Mouse (Mus musculus) liver, embryonic 14.5 days (tissue): ENCODE measurements around the gene Ceacam9. TPM values are rescaled to one million over a fixed set of nuclear protein-coding genes. Genes with fewer than 3 reads are reported as not detected.

Source experiments
- ATAC-seq: fragments of 200-750 bp; cut with Nextera tagmentation; 2 replicates; pipeline ENCODE4 v1.8.0; 2017; ENCODE audit warnings: moderate number of reproducible peaks, mild to moderate bottlenecking, moderate library complexity; ENCODE audit not compliant: insufficient read depth
- DNase-seq, 3 experiments: peaks; one replicate each; pipeline ENCODE4 v3.0.0-alpha.2; 2012 to 2013; ENCODE audit warnings: low read depth in 3 of 3, low spot score in 3 of 3
- H3K27ac ChIP-seq: fragments of 300-500 bp; sonication (generic); 2 replicates; pipeline ENCODE4 v1.5.1; 2014; ENCODE audit warnings: moderate library complexity, mild to moderate bottlenecking, control low read depth, inconsistent platforms
- H3K27me3 ChIP-seq: fragments of 300-500 bp; sonication (generic); 2 replicates; pipeline ENCODE4 v1.6.1; 2014; ENCODE audit warnings: mild to moderate bottlenecking, low read length, moderate library complexity; ENCODE audit not compliant: control insufficient read depth, insufficient read depth
- H3K36me3 ChIP-seq: fragments of 300-500 bp; sonication (generic); replicated peaks from 2 replicates; pipeline ENCODE4 v1.6.1; 2014; ENCODE audit warnings: low read depth; ENCODE audit not compliant: control insufficient read depth, insufficient read depth
- H3K4me1 ChIP-seq, 2 experiments: fragments of 200-500 bp in 1 of 2; fragments of 300-500 bp in 1 of 2; sonication (generic) in 1 of 2; replicated peaks; 2 replicates each; pipeline ENCODE4 v1.6.1; 2012 to 2014; ENCODE audit warnings: antibody characterized with exemption in 1 of 2, inconsistent platforms in 1 of 2, low read length in 1 of 2; ENCODE audit not compliant: control insufficient read depth in 2 of 2, insufficient read depth in 2 of 2
- H3K4me2 ChIP-seq: fragments of 300-500 bp; sonication (generic); 2 replicates; pipeline ENCODE4 v1.6.1; 2014; ENCODE audit warnings: low read depth, mild to moderate bottlenecking, control low read depth, moderate library complexity
- H3K4me3 ChIP-seq, 2 experiments: fragments of 200-500 bp in 1 of 2; fragments of 300-500 bp in 1 of 2; sonication (generic) in 1 of 2; 2 replicates each; pipeline ENCODE4 v1.5.1; 2012 to 2014; ENCODE audit warnings: low read depth in 2 of 2, low read length in 2 of 2, mild to moderate bottlenecking in 2 of 2, control low read depth in 1 of 2, inconsistent platforms in 1 of 2, moderate library complexity in 1 of 2; ENCODE audit not compliant: insufficient read depth in 1 of 2
- H3K9ac ChIP-seq: fragments of 300-500 bp; sonication (generic); replicated peaks from 2 replicates; pipeline ENCODE4 v1.6.1; 2014; ENCODE audit warnings: mild to moderate bottlenecking, control low read depth, moderate library complexity
- H3K9me3 ChIP-seq: fragments of 300-500 bp; sonication (generic); 2 replicates; pipeline ENCODE4 v1.6.1; 2016; ENCODE audit warnings: low read length, mixed read lengths; ENCODE audit not compliant: control insufficient read depth
- CTCF ChIP-seq: IDR thresholded peaks from 2 replicates; pipeline ENCODE4 v1.5.1; 2016; ENCODE audit warnings: antibody characterized with exemption, low read depth, control low read depth
- EP300 ChIP-seq: IDR thresholded peaks from 2 replicates; pipeline ENCODE4 v1.6.1; 2016; ENCODE audit warnings: antibody characterized with exemption, low read depth
- WGBS: fragments of 180-500 bp; shearing (Covaris S2); extraction: QIAGEN DNeasy Blood & Tissue Kit; methylation state at CpG from one replicate; pipeline ENCODE4 v1.1.7; 2014; ENCODE audit not compliant: insufficient replicate concordance; 5-methylcytosine and 5-hydroxymethylcytosine counted together
- polyA plus RNA-seq, 2 experiments: library from polyadenylated mRNA; depleted of rRNA in 1 of 2; stranded (reverse) in 1 of 2; unstranded in 1 of 2; fragments of >200 nt; fragmentation: Nextera tagmentation in 1 of 2; extraction: Ambion mirVana in 1 of 2; gene quantifications; 2 replicates each; pipeline versions ENCODE4 v1.2.1 to v1.2.3; 2012 to 2014

Ceacam9 gene
- polyA plus RNA-seq, 2 experiments: not detected

DNA sequence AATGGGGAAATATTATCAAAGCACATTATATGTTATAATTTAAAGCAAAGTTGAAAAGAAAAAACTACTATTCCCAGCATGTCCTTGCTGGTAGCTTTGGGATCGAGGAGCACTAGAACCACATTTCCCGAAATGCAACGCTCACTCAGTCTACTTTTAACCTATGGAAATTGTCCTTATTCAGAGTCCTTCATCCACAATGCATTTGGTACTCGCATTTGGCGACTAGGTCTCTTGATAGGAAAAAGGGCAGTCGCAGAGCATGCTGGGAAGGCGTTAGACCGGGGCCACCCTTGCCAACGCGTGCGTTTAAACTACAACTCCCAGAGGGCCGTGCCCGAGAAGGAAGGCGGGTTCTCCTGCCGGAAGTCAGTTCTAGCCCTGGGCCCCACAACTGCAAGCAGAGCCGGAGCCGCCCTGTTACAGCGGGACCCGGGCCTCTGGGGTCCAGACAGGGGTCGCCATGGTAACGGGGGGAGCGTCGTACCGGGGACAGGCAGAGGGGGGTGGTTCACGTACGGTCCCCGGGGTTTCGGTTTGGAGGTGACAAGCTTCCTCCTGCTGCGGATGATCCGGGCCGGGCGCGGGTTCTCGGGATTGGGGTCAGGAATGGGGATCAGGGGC, 16.5 kb downstream of the Ceacam9 start, which contains the start of gene Ap2s1:
Ap2s1 (plus strand) TSS at position 338 of the 624 bp plus-strand sequence.
- Histone ChIP-seq H3K36me3 (0 out of 2 replicates have a peak, but pooled peaks cover under 1% of the 10 kb centered on the region), H3K9me3 (no peaks in the 10 kb centered on the region), H3K27me3 (no peaks in the 10 kb centered on the region), H3K4me1 (peaks cover 2 to 13% of the 10 kb centered on the region in 2 experiments; a peak in 3 of 4 replicates), H3K4me3 (peak within 1 kb of the TSS; percentile 98 to 99), H3K4me2 (peak within 1 kb of the TSS; percentile 89), H3K27ac (peak within 1 kb of the TSS; percentile 48), H3K9ac (peak within 1 kb of the TSS; percentile 96)
- peak; percentile 98 for ATAC-seq
- DNase-seq: peak; percentile 95 to 98 (median 96)
- no peak for TF ChIP-seq EP300
- TF ChIP-seq CTCF: no peak
- WGBS: under 1% methylated on average over 34 of the region's 34 CpGs

DNA sequence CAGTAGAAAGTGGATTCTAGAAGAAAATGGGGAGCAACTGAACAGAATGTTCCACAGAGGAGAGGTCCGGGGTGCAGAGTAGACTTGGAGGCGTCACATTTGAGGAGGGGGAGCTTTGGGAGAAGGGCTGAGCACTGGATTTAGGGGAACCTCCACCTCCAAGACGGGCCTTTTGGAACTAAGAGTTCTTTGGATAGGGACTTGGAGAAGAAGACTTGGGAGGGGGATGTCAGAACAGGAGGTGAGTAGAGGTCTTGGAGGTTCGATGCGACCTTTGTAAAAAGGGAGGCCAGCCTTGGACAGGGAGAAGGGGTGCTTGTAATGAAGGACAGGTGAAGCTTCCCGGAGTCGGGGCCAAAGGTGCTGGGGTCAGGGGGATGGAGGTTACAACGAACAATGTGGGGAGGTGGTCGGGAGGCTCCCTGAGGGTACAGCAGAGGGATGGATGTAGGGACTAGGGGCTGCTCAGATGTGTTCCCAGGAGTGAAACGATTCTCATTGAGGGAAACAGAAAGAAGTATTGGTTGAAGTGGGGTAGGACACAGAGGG, 17.4 kb downstream of the Ceacam9 start:
- no peaks in the 10 kb centered on the region for H3K27me3 ChIP-seq
- WGBS: 33% methylated on average over 10 of the region's 10 CpGs
- peaks cover 9% of the 10 kb centered on the region for H3K36me3 ChIP-seq
- no peak for ATAC-seq
- TF ChIP-seq CTCF (no peak), EP300 (no peak)
- peak overlapping the region; percentile 98 to 99 for H3K4me3 ChIP-seq
- no peaks in the 10 kb centered on the region for H3K9me3 ChIP-seq
- peak overlapping the region; percentile 89 for H3K4me2 ChIP-seq
- peak overlapping the region; percentile 96 for H3K9ac ChIP-seq
- DNase-seq: no peak
- peaks cover 2 to 13% of the 10 kb centered on the region in 2 experiments; a peak in 3 of 4 replicates for H3K4me1 ChIP-seq
- no peak overlapping the region for H3K27ac ChIP-seq

DNA sequence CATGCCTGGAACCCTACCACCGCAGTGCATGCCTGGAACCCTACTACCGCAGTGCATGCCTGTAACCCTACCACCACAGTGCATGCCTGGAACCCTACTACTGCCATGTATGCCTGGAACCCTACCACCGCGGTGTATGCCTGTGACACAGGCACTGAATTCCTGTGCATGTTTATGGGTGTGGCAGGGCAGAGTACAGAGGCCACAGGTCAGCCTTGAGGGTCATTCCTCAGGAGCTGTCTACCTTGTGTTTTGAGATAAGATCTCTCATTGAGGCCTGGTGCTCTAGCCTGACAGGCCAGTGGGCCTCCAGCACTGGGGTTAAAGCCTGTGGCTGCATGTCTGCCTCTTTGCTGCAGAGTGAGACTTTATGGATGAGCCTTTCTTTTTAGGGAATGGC, 23.6 kb downstream of the Ceacam9 start:
- no peaks in the 10 kb centered on the region for H3K27me3 ChIP-seq
- no peak overlapping the region for H3K4me3 ChIP-seq
- TF ChIP-seq CTCF: no peak
- TF ChIP-seq EP300: no peak
- H3K36me3 ChIP-seq: peaks cover 27% of the 10 kb centered on the region
- no peaks in the 10 kb centered on the region for H3K4me1 ChIP-seq
- WGBS: 85% methylated on average over 4 of the region's 4 CpGs
- H3K9me3 ChIP-seq: no peaks in the 10 kb centered on the region
- no peak overlapping the region for H3K4me2 ChIP-seq
- H3K27ac ChIP-seq: no peak overlapping the region
- ATAC-seq (no peak), DNase-seq (no peak)
- H3K9ac ChIP-seq: no peak overlapping the region

DNA sequence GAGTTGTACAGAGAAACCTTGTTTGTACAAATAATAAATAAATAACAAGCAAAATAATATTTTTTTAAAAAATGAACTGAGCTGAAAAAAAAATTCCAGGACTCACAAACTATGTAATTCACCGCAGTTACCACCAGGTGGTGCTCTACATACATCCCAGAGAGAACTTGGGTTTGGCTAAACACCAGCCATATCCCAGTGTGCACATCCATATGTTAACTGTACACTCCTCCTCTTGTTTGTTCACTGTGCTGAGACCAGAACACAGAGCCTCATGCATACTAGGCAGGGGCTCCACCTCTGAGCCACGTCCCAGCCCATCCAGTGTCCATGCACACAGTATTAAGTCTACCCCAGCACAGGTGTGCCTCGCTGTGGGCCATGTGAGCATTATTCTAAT, 24.4 kb downstream of the Ceacam9 start:
- H3K9ac ChIP-seq: no peak overlapping the region
- DNase-seq: peak; percentile 47 to 57 (median 54)
- H3K4me3 ChIP-seq: no peak overlapping the region
- H3K27ac ChIP-seq: no peak overlapping the region
- TF ChIP-seq CTCF: peak; percentile 87
- no peak for TF ChIP-seq EP300
- no peaks in the 10 kb centered on the region for H3K9me3 ChIP-seq
- no peak overlapping the region for H3K4me2 ChIP-seq
- H3K27me3 ChIP-seq: no peaks in the 10 kb centered on the region
- ATAC-seq: no peak
- H3K36me3 ChIP-seq: peaks cover 27% of the 10 kb centered on the region
- WGBS: 55% methylated on average over 3 of the region's 3 CpGs
- no peaks in the 10 kb centered on the region for H3K4me1 ChIP-seq

DNA sequence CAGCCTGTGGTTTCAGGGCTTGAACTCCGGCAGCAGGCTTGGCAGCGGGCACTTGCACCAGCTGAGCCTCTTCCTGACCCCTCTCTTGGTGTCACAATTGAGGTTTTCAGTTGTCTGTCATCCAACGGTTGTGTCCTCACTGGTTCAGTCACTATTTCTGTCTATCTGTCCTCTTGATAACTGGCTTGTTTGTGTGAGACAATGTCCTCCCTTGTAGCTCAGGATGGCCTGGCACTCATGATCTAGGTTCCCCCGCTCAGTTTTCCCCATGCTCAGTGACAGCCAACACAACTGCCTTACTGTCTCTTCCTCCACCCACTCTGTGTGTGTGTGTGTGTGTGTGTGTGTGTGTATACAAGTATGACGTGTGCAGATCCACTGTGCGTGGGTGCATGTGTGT, 25.9 kb downstream of the Ceacam9 start:
- Histone ChIP-seq H3K4me2 (no peak overlapping the region), H3K36me3 (peaks cover 27% of the 10 kb centered on the region), H3K27ac (no peak overlapping the region), H3K4me3 (no peak overlapping the region), H3K4me1 (no peaks in the 10 kb centered on the region), H3K9me3 (no peaks in the 10 kb centered on the region), H3K9ac (no peak overlapping the region), H3K27me3 (no peaks in the 10 kb centered on the region)
- TF ChIP-seq EP300 (no peak), CTCF (no peak)
- ATAC-seq (no peak), DNase-seq (no peak)
- WGBS: 82% methylated on average over 6 of the region's 6 CpGs
